15 mouse cellular contexts compared by ENCODE assay signal in genomic region chr2:21116817-21117216, GRCm38 (mm10).
"Had no signal": no experiment of that assay in that cellular context is flagged by ENCODE, and none has a peak within 500 bp of the region (broad histone marks: within the 10 kb centered on the region; RNA-seq: fewer than 3 reads in every experiment).

No protein-coding gene starts in this region.

- H3K9ac ChIP-seq: liver, embryonic 15.5 days; neural tube, embryonic 15.5 days had no signal

- H3K4me3 ChIP-seq: limb, embryonic 10.5 days; liver, embryonic 15.5 days; midbrain, embryonic 10.5 days; myocyte; neural tube, embryonic 15.5 days had no signal

- DNase-seq: kidney, adult 8-10 months; kidney, postnatal 25 days; lung, adult 2 months; lung, postnatal 36 days; midbrain, embryonic 14.5 days; thymus, adult 18-20 months; thymus, postnatal 25 days had no signal

- H3K4me2 ChIP-seq: liver, embryonic 11.5 days; liver, embryonic 15.5 days; neural tube, embryonic 15.5 days had no signal

- H3K9me3 ChIP-seq: limb, embryonic 10.5 days; liver, embryonic 15.5 days; midbrain, embryonic 10.5 days; neural tube, embryonic 15.5 days had no signal

- H3K27me3 ChIP-seq: liver, embryonic 15.5 days; neural tube, embryonic 15.5 days had no signal

- ATAC-seq: lung, postnatal 0 days had no signal

- H3K4me1 ChIP-seq: limb, embryonic 10.5 days; liver, embryonic 15.5 days; midbrain, embryonic 10.5 days; neural tube, embryonic 15.5 days had no signal

- H3K36me3 ChIP-seq: limb, embryonic 10.5 days; liver, embryonic 15.5 days; midbrain, embryonic 10.5 days; neural tube, embryonic 15.5 days had no signal

- H3K27ac ChIP-seq: limb, embryonic 10.5 days; liver, embryonic 15.5 days; midbrain, embryonic 10.5 days; neural tube, embryonic 15.5 days; stomach, postnatal 0 days had no signal
